Mouse (Mus musculus): ENCODE data around the gene Gbp10. TPM values are rescaled to one million over a fixed set of nuclear protein-coding genes. Genes with fewer than 3 reads are reported as not detected.
"Not testable (repeated sequence)": the region's sequence is repeated elsewhere in the genome, so short reads cannot be mapped to it uniquely, and the experiment has no call there.

Gene Gbp10
- 0.41 and 0.75 TPM in 2 replicates for polyA plus RNA-seq (2014; fragmentation: Nextera tagmentation; extraction: Ambion mirVana)

GRCm38 (mm10) chr5:105239483-105240047 lies at the start of gene Gbp10:
Gene Gbp10, minus strand, starts transcription at chr5:105239533.
- H3K27ac ChIP-seq (ENCODE audit: low read depth, low read length); H3K4me3 ChIP-seq (ENCODE audit: low read depth, low read length); H3K9me3 ChIP-seq (replicated peaks; ENCODE audit: control insufficient read depth, low read length); H3K9ac ChIP-seq (ENCODE audit: low read length); H3K27me3 ChIP-seq (replicated peaks; ENCODE audit: control insufficient read depth, insufficient read depth, low read length); H3K36me3 ChIP-seq (ENCODE audit: control insufficient read depth, insufficient read depth, low read length); H3K4me2 ChIP-seq (ENCODE audit: low read length); DNase-seq (ENCODE audit: low spot score); ATAC-seq; H3K4me1 ChIP-seq (ENCODE audit: control insufficient read depth, insufficient read depth, low read length): not testable (repeated sequence)

GRCm38 (mm10) chr5:105260673-105261072 lies 21.3 kb upstream of the Gbp10 start:
- H3K27ac ChIP-seq (ENCODE audit: low read depth, low read length); DNase-seq (ENCODE audit: low spot score); H3K9me3 ChIP-seq (replicated peaks; ENCODE audit: control insufficient read depth, low read length); H3K27me3 ChIP-seq (replicated peaks; ENCODE audit: control insufficient read depth, insufficient read depth, low read length); H3K4me2 ChIP-seq (ENCODE audit: low read length); H3K9ac ChIP-seq (ENCODE audit: low read length); H3K4me3 ChIP-seq (ENCODE audit: low read depth, low read length); H3K36me3 ChIP-seq (ENCODE audit: control insufficient read depth, insufficient read depth, low read length); ATAC-seq; H3K4me1 ChIP-seq (ENCODE audit: control insufficient read depth, insufficient read depth, low read length): not testable (repeated sequence)
- WGBS, result no CpG with 5 or more reads among the region's 3 CpGs

GRCm38 (mm10) chr5:105252491-105252890 lies 13.2 kb upstream of the Gbp10 start:
- Histone ChIP-seq H3K9me3 (replicated peaks; ENCODE audit: control insufficient read depth, low read length) (no peaks in the 10 kb centered on the region), H3K4me3 (ENCODE audit: low read depth, low read length) (no peak overlapping the region), H3K27ac (ENCODE audit: low read depth, low read length) (no peak overlapping the region), H3K4me2 (ENCODE audit: low read length) (no peak overlapping the region), H3K36me3 (ENCODE audit: control insufficient read depth, insufficient read depth, low read length) (no peaks in the 10 kb centered on the region), H3K27me3 (replicated peaks; ENCODE audit: control insufficient read depth, insufficient read depth, low read length) (no peaks in the 10 kb centered on the region), H3K9ac (ENCODE audit: low read length) (no peak overlapping the region), H3K4me1 (ENCODE audit: control insufficient read depth, insufficient read depth, low read length) (no peaks in the 10 kb centered on the region)
- ATAC-seq (no peak), DNase-seq (ENCODE audit: low spot score) (no peak)

- H3K27ac ChIP-seq (ENCODE audit: low read depth, low read length); H3K4me2 ChIP-seq (ENCODE audit: low read length); H3K4me3 ChIP-seq (ENCODE audit: low read depth, low read length); H3K4me1 ChIP-seq (ENCODE audit: control insufficient read depth, insufficient read depth, low read length); ATAC-seq; H3K9ac ChIP-seq (ENCODE audit: low read length); H3K9me3 ChIP-seq (replicated peaks; ENCODE audit: control insufficient read depth, low read length); DNase-seq (ENCODE audit: low spot score); H3K27me3 ChIP-seq (replicated peaks; ENCODE audit: control insufficient read depth, insufficient read depth, low read length); H3K36me3 ChIP-seq (ENCODE audit: control insufficient read depth, insufficient read depth, low read length): not testable (repeated sequence)
- 85% methylated on average over 3 of the region's 3 CpGs for WGBS
Measured at GRCm38 (mm10) chr5:105244741-105245140, 5.4 kb upstream of the Gbp10 start.

- H3K9ac ChIP-seq (ENCODE audit: low read length); H3K27ac ChIP-seq (ENCODE audit: low read depth, low read length); H3K9me3 ChIP-seq (replicated peaks; ENCODE audit: control insufficient read depth, low read length); H3K4me1 ChIP-seq (ENCODE audit: control insufficient read depth, insufficient read depth, low read length); H3K36me3 ChIP-seq (ENCODE audit: control insufficient read depth, insufficient read depth, low read length); H3K4me3 ChIP-seq (ENCODE audit: low read depth, low read length); H3K4me2 ChIP-seq (ENCODE audit: low read length); H3K27me3 ChIP-seq (replicated peaks; ENCODE audit: control insufficient read depth, insufficient read depth, low read length): not testable (repeated sequence)
- DNase-seq (ENCODE audit: low spot score) (peak; percentile 0), ATAC-seq (peak; percentile 23; the same call in 1 of the 2 replicates)
- WGBS, result 52% methylated on average over 5 of the region's 5 CpGs
Measured at GRCm38 (mm10) chr5:105240982-105241381, 1.6 kb upstream of the Gbp10 start.

- H3K9ac ChIP-seq (ENCODE audit: low read length); H3K27ac ChIP-seq (ENCODE audit: low read depth, low read length); H3K36me3 ChIP-seq (ENCODE audit: control insufficient read depth, insufficient read depth, low read length); H3K4me1 ChIP-seq (ENCODE audit: control insufficient read depth, insufficient read depth, low read length); DNase-seq (ENCODE audit: low spot score); H3K4me3 ChIP-seq (ENCODE audit: low read depth, low read length); H3K9me3 ChIP-seq (replicated peaks; ENCODE audit: control insufficient read depth, low read length); H3K27me3 ChIP-seq (replicated peaks; ENCODE audit: control insufficient read depth, insufficient read depth, low read length); ATAC-seq; H3K4me2 ChIP-seq (ENCODE audit: low read length): not testable (repeated sequence)
- WGBS, result 96% methylated on average over 1 of the region's 1 CpGs
Measured at GRCm38 (mm10) chr5:105238402-105238801, 931 bp downstream of the Gbp10 start.

- H3K27ac ChIP-seq (ENCODE audit: low read depth, low read length); ATAC-seq; H3K4me2 ChIP-seq (ENCODE audit: low read length); H3K9me3 ChIP-seq (replicated peaks; ENCODE audit: control insufficient read depth, low read length); H3K36me3 ChIP-seq (ENCODE audit: control insufficient read depth, insufficient read depth, low read length); H3K4me1 ChIP-seq (ENCODE audit: control insufficient read depth, insufficient read depth, low read length); H3K27me3 ChIP-seq (replicated peaks; ENCODE audit: control insufficient read depth, insufficient read depth, low read length); H3K4me3 ChIP-seq (ENCODE audit: low read depth, low read length); DNase-seq (ENCODE audit: low spot score); H3K9ac ChIP-seq (ENCODE audit: low read length): not testable (repeated sequence)
- WGBS, result 85% methylated on average over 3 of the region's 3 CpGs
Measured at GRCm38 (mm10) chr5:105236040-105236439, 3.3 kb downstream of the Gbp10 start.

GRCm38 (mm10) chr5:105208957-105209356 lies 30.4 kb downstream of the Gbp10 start:
- not testable (repeated sequence) for H3K9me3 ChIP-seq (replicated peaks; ENCODE audit: control insufficient read depth, low read length); H3K36me3 ChIP-seq (ENCODE audit: control insufficient read depth, insufficient read depth, low read length); H3K4me3 ChIP-seq (ENCODE audit: low read depth, low read length); H3K4me2 ChIP-seq (ENCODE audit: low read length); H3K4me1 ChIP-seq (ENCODE audit: control insufficient read depth, insufficient read depth, low read length); H3K27me3 ChIP-seq (replicated peaks; ENCODE audit: control insufficient read depth, insufficient read depth, low read length); H3K27ac ChIP-seq (ENCODE audit: low read depth, low read length); H3K9ac ChIP-seq (ENCODE audit: low read length); DNase-seq (ENCODE audit: low spot score); ATAC-seq
- WGBS, result no CpG with 5 or more reads among the region's 3 CpGs

GRCm38 (mm10) chr5:105200791-105201355 lies 38.5 kb downstream of the Gbp10 start:
- WGBS, result 93% methylated on average over 4 of the region's 4 CpGs
- DNase-seq (ENCODE audit: low spot score); H3K36me3 ChIP-seq (ENCODE audit: control insufficient read depth, insufficient read depth, low read length); H3K27ac ChIP-seq (ENCODE audit: low read depth, low read length); H3K27me3 ChIP-seq (replicated peaks; ENCODE audit: control insufficient read depth, insufficient read depth, low read length); H3K4me2 ChIP-seq (ENCODE audit: low read length); H3K9ac ChIP-seq (ENCODE audit: low read length); H3K4me3 ChIP-seq (ENCODE audit: low read depth, low read length); H3K9me3 ChIP-seq (replicated peaks; ENCODE audit: control insufficient read depth, low read length); H3K4me1 ChIP-seq (ENCODE audit: control insufficient read depth, insufficient read depth, low read length); ATAC-seq: not testable (repeated sequence)

Data from forebrain, embryonic 14.5 days (tissue).